9 mouse cellular contexts compared by ENCODE assay signal in genomic region chr3:22948168-22948768, GRCm38 (mm10).
"Had no signal": no experiment of that assay in that cellular context is flagged by ENCODE, and none has a peak within 500 bp of the region (broad histone marks: within the 10 kb centered on the region; RNA-seq: fewer than 3 reads in every experiment).

No protein-coding gene starts in this region.

- H3K4me3 ChIP-seq: intestine, embryonic 15.5 days; midbrain, embryonic 12.5 days had no signal

- H3K9ac ChIP-seq: intestine, embryonic 15.5 days; liver, embryonic 14.5 days; midbrain, embryonic 12.5 days had no signal

- H3K36me3 ChIP-seq: intestine, embryonic 15.5 days; midbrain, embryonic 12.5 days had no signal

- H3K27me3 ChIP-seq: intestine, embryonic 15.5 days; midbrain, embryonic 12.5 days had no signal

- ATAC-seq: intestine, embryonic 15.5 days; midbrain, embryonic 16.5 days had no signal

- H3K4me2 ChIP-seq: intestine, embryonic 15.5 days; midbrain, embryonic 12.5 days had no signal

- H3K27ac ChIP-seq: intestine, embryonic 15.5 days; liver, embryonic 14.5 days; midbrain, embryonic 12.5 days; stomach, postnatal 0 days had no signal

- H3K4me1 ChIP-seq: intestine, embryonic 15.5 days; midbrain, embryonic 12.5 days had no signal

- DNase-seq: kidney, adult 18-20 months; kidney, postnatal 25 days; lung, adult 18-20 months; thymus, postnatal 14 days had no signal

- H3K9me3 ChIP-seq: intestine, embryonic 15.5 days; midbrain, embryonic 12.5 days had no signal
